Mouse (Mus musculus): ENCODE results near the gene Klhdc10.

Klhdc10 gene

DNA sequence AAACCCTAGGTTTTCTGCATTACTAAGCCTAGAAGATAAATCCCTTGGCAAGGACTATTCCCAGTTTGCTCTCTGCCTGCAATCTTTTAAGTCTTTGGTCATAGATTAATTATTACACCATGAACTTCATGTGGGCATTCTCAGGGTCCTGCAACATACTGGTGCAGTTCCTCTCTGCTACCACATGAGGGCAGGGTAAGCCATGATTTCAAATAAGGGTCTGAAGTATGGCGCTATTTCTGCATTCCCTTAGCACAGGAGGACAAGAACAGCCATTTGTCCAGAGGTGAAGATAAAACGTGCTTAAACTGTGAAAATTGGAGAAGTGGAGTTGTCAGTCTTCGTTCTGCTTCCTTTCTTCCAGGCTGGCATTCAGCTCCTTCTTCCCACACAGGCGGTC, 1.8 kb downstream of the Klhdc10 start:
- DNase-seq = peak; percentile 79

DNA sequence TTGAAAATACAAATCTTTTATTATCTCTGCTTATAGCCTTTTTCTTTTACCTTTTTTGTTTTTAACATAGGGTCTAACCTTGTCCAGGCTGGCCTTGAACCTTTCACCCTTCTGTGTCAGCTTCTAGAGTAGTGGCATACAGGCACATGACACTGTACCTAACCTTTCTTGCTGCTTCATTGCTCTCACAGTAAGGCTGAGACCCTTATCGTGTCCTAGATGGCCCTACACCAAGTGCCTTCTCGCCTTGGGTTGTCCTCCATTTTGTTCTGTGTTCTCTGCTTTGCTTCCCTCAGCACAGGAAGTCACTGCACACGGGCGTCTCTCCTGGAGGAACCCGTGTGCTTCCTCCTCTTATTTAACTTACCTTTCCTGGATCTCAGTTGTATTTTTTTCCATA, 3.0 kb downstream of the Klhdc10 start:
- no peak for DNase-seq

DNA sequence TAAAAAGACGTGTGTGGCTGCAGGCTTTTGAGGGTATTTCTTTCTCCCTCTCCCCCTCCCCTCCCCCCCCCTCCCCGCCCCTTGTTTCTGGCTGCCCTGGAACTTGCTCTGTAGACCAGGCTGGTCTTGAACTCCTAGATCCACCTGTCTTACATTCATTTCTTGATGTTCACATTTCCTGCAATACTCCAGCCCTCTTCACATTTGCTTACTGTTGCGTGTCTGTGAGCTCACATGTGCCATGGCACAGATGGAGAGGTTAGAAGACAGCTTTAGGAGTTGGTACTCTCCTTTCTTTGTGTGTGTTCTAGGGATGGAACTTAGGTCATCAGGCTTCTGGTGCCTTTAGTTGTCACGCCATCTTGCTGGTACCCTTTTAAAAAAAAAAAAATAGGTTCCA, 6.6 kb downstream of the Klhdc10 start:
- no peak for DNase-seq

DNA sequence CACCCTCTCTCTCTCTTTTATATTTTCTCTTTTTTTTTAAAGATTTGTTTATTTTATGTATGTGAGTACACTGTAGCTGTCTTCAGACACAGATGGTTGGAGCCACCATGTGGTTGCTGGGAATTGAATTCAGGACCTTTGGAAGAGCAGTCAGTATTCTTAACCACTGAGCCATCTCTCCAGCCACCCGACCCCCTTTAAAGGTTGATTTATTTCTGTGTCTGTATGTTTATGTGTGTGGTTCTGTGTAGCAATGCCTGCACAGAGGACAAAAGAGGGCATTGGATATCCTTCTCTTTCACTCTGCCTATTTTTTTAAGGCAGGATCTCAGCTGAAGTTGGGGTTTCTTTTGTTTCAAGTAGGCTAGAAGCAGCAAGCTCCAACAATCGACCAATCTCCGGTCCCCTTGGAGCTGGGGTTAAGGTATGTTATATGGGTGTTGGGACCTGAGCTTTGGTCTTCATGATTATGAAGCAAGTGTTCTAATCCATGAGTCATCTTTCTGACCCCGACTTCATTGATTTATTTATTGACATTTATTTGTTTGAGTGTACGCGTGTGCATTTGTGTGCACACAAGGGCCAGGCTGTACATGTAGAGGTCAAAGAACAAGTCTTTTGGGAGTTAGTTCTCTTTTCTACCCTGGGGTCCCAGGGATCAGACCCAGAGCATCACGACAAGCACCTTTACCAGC, 7.9 kb downstream of the Klhdc10 start:
- DNase-seq = no peak

DNA sequence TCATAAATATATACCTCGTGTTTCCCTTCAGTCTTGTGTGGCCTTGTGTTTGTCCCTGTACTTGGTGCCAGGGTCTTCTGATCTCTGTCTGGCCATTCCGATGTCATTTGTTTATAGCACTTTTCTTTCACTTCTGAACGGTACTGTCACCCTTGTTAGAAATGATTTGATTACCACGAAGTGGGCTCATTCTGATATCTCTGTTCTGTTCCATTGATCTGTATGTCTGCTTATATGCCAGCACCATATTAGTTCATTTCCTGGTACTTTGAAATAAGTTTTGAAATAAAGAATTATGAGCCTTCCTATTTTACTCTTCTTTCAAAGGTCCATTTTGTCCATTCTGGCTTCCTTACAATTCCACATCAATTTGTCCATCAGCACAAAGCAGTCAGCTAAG, 9.6 kb downstream of the Klhdc10 start:
- no peak for DNase-seq

DNA sequence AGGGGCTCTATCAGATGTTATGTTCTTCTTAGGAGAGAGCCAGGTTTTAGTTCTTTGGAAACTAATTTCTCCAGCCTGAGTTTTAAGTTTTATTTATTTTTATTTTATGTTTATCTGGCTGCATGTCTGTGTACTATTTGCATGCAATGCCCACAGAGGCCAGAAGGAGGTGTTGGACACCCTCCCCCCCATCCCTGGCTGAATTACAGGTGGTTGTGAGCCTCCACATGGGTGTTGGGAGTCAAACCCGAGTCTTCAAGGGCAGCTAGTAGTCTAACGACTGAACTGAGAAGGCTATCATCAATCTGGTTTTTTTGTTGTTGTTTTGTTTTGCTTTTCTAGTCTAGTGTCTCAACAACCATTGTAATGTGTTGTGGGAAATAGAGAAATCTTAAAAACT, 14.5 kb downstream of the Klhdc10 start:
- DNase-seq = no peak

DNA sequence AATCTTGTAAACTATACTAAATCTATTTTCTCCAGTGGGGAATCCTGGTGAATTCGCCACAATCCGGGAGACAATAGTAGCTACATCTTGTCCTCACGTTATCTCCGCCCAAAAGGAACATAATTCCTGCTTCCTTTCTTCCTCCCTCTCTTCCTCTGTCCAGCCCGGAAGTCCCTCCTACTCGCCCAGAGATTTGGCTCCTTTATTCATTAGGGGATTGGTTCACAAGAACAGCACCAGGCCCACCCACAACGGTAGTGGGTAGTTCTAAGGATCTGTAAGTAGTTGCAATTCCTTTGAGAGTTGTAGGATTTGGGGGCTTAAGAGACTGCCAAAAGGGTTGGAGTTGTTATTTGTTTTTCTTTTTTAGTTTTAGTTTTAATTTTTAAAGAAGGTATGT, 15.1 kb downstream of the Klhdc10 start:
- DNase-seq = no peak

DNA sequence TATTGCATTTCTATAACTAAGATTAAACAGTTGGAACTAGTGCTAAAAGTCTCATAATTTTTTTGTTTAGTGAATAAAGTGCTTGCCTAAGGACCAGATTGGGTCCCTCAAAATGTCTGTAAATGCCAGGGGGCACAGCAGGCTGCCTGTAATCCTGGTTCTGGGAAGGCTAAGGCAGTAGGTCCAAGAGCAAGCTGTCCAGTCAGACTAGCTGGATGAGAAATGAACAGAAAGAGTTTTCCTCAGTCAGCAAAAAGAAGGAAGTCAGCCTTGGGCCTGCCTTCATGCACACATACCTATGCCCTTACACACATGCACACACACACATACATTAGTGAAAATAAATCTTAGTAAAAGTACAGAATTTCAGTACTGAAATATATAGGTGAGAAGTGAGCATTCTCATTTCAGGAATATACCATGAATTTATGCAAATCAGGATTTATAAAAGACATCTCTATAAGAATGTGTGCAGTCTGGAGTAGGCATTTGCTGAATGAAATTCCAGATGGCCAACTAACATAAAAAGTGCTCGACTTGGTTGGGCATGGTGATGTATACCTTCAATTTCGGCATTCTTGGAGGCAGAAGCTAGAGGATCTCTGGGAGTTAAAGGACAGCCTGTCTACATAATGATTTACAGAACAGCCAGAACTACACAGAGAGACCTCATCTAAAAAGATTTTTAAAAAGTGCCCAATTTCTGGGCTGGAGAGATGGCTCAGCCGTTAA, 31.0 kb downstream of the Klhdc10 start:
- DNase-seq = no peak

DNA sequence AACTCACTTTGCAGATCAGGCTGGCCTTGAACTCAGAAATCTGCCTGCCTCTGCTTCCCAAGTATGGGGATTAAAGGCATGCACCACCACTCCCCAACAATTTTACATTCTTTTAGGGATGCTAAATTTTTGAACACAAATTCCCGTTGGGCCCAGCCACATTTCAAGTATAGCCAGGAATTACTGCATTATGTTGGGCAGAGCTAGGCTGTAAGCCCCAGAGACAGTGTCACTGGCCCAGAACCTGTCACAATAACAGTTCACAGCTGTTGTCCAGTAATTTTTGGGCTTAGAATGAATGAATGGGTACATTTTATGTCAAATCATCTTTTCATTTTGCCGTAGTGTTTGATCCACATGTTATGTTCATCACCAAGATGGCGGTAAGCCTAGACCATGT, 34.8 kb downstream of the Klhdc10 start:
- no peak for DNase-seq

DNA sequence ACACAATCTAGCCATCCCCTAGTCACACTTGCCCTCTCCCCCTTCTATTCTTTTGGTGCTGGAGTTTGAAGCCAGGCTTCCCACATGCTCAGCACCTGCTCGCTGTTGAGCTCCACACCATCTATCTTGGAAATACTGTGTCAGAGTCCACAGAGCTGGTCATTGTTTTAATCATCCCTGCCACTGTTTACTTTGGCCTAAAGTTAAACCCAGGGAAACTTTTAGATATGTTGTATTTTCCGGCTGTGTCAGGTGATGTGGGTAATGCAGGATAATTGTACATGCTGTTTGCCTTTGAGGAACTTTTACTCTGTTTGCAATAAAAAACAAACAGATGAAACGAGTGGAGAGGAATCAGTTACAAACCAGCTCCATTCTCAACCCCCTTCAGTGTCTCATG, 35.4 kb downstream of the Klhdc10 start:
- DNase-seq = no peak

DNA sequence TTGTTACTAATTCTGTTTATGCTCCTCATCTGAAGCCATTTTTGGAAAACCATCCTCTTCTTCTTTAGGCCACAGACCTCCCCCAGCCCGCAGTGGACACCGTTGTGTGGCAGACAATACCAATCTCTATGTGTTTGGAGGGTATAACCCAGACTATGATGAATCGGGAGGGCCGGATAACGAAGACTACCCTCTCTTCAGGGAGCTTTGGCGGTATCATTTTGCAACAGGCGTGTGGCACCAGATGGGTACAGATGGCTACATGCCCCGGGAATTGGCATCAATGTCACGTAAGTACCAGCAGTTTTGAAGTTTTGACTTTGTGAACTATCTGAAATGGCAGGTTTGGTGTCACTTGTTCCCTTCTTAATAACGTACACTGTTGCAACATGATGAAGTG, 37.9 kb downstream of the Klhdc10 start:
- no peak for DNase-seq

DNA sequence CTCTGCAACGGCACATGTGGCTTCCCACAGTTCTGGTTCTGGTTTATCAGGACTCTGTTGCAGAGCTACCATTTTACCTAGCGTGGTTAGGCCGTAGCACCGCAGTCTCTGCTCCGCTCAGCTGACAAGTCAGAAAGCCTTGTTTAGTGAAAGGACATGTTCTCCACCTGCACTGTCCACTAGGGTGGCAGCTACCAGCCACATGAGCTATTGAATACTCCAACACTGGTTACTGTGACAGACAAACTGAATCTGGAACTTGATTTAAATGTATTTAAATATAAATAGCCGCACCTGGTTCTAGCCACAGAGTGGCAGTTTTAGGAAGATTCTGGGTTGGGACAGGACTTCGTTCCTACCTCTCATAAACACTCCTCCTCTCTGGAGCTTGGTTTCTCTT, 55.3 kb downstream of the Klhdc10 start:
- DNase-seq = no peak

DNA sequence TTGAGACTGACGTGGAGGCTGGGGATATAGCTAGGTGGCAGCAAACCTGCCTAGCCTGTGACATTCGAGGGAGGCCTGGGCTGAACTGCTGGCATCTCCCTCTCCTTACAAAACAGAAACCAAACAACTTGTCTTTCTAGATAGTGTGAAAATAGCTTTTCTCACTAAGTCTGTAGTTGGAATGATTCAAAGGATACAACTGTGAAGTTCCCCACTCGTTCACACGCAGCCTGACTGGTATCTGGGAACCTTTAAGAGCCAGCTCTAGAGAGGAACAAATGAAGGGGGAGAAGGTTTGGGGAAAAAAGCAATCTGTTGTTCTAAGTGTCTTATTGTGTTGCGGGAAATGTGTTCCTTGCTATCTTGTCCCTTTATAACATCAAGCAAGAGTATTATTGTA, 57.0 kb downstream of the Klhdc10 start:
- no peak for DNase-seq

DNA sequence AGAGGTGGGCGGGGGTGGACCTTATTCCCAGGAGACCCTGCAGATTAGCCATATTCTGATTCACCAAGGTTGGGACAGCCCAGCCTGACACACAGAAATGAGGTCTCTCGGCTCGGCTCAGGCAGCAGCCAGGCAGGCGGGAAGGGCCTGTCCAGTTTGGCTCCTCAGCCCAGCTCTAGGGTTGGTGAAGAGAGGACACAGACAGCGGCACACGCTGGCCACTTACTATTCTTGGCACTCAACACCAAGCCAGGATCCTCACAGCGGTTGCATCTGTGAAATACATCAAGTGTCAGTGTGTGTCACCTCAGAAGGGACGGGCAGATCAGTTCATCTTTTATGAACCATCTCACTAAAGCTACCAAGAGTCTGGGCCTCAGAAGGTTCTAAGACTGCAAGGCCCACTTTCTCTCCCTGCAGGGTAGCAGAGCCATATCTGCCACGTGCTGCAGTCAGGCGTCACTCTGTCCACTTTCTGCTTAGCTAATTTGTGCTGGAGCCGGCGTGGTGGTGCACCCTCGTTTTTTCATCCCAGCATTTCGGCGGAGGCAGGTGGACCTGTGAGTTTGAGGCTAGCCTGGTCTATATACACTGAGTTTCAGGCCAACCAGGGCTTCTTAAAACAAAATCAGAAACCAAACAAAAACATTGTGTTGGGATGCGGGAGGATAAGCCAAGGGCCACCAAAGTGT, 57.5 kb downstream of the Klhdc10 start:
- no peak for DNase-seq

DNA sequence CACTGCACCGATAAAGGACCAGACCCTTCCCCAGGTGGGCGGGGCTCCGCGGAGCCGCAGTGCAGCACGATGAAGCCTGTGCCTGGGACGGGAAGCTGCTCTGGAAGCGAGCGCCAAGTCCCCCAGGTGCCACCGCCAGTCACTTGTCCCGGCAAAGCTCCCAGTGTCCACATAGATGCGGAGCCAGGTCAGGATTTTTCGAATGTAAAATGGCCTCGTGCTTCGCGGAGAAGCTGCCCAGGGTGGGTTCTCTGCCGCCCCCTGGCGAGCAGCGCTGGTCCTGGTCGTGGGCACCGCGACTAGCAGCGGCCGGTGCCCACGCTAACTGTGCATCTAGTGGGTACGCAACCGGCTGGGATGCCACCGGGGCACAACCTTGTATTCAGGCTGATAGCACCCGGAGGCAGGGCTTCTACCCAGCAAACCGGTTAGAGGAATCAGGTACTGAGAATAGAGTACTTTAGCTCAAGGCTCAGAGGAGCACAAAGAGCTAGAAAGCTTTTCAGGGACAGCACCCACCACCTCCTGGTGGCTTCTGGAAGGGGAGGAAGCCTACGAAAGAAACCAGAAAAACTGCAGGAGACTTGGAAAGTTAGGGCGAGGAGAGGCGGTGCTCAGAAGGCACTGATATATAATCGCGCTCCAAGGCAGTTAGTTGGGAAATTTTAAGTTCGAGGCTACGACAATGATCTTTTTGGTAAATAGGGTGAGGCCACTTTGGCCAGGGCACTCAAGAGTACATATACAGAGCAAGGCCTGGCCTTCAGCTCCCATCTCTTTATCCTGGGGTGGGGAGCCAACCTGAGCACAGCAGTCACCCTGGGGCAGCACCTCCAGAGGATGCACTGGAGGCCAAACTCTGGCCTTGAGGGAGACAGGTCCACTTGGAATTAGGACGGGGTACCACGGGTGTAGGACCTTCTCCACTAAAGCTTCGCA, 58.4 kb downstream of the Klhdc10 start:
- DNase-seq = peak; percentile 87

DNA sequence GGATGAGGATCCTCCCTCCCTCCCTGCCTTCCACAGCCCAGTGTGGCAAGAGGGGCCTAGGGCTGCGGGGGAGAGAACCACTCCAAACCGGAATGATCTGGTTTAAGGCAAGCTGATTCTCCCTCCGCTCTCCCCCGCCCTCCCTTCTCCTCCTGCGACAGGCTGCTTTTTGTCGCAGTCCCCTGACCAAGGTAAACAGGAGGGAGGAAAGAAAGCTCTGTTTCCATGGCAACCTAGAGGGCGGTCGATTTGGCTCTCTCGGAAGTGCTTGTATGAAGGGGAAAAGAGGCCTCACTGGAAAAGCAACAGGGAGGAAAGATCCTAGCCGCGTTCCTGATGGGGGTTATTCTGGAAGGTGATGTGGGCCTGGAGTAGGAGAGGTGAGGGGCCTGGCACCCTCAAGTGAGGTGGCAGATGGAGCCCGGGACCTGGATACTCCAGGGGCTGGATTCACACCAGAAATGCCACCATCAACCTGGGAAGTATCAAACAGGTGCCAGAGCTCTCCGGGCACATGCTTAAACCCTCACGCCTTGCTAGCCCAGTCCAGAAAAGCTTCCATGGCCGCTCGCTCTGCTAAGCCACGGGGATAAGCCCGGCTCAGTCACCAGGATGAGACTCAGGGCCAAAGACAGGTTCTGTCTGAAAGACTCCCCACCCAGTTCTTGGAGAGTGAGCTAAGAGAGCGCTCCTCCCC, 59.2 kb downstream of the Klhdc10 start:
- DNase-seq = peak; percentile 68

DNA sequence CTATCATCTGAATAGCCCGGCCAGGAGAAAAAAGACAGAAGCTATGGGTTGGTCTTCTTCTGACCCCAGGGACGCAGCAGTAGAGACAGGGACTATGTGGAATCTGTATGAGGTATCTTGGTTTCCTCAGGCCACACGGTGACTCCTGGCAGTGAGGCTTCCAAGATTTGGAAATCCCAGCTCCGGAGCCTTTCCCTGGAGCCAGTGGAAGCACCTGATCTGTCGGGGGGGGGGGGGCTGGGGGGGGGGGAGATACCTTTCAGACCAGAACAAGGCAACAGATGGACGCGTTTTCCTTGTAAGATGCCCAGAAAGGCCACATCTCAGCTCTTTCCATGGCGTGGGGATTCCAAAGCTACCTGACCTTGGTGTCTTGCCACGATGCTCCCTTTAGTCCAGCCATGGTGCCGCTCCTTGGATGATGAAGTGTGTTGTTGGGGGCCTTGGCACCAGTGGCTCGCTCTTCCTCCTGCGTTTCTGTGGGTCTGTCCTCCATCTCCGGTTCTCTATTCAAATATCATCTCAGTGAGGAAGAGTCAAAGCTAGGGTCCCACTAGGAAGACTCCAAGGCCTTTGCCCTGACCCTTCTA, 60.2 kb downstream of the Klhdc10 start:
- no peak for DNase-seq

DNA sequence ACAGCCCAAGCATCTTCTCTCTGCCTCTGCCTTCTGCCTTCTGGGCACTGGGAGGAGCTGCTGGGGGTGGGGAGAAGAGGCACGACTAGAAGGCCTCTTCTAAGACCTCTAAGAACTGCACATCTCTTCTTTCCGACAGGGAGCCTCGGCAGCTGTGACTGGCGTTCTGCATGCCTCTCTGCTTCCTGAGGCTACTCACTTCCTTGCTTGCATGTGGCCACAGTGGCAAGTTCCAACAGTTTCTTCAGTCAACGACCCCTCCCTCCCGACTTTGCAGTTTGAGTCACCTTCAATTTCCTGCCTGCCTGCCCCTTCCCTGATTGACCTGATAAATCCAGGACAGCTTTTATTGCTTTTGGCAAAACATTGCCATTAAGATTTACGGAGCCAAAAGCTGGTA, 61.2 kb downstream of the Klhdc10 start:
- no peak for DNase-seq

DNA sequence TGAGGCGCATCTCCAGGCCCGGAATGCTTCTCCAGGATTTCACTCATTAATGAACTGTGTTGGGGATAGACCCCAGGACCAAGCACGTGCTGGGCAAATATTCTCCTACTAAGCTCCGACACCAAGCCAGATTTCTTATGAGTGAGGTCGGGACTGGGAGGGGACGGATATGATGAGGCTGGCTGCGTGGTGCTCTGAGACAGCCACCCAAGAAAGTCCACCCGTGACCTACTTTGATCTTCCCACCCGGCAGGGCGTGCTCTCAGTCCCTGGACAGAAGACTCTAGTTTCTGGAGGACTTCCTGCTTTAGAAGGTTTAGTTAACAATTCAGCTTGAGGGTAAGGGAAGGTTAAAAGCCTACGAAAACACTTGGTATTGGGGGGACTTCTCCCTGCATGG, 63.9 kb downstream of the Klhdc10 start:
- DNase-seq = no peak

DNA sequence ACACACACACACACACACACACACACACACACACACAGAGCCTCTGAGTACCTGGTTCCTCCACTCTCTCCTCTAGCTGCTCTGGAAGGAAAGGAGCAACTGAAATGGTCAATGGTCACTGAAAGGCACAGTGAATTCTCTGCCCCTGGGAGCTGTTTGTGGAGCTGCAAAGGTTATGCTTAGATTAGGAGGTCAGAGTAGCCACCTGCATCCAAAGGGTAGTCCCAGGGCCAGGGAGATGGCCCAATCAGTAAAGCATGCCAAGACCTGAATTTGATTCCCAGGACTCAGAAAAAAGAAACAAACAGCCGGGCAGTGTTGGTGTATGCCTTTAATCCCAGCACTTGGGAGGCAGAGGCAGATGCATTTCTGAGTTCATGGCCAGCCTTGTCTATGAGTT, 66.4 kb downstream of the Klhdc10 start:
- no peak for DNase-seq

DNA sequence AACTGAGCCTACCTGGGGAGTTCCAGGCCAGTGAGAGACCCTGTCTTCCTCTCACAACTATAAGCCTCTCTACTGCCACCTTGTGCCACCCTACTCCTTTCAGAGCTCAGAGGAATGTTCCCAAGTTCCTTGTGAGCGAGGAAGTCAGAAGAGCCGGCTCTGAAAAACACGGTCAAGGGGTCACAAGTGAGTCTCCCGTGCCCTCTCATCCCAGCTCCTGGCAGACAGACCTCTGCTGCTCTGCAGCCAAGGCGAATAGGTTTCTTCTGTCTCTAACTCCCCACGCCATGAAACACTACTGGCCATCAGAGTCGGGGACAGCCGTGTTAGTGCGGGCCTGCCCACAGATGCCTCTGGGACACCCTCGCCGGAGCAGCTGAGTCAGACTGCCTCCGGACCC, 67.0 kb downstream of the Klhdc10 start:
- DNase-seq = peak; percentile 75

DNA sequence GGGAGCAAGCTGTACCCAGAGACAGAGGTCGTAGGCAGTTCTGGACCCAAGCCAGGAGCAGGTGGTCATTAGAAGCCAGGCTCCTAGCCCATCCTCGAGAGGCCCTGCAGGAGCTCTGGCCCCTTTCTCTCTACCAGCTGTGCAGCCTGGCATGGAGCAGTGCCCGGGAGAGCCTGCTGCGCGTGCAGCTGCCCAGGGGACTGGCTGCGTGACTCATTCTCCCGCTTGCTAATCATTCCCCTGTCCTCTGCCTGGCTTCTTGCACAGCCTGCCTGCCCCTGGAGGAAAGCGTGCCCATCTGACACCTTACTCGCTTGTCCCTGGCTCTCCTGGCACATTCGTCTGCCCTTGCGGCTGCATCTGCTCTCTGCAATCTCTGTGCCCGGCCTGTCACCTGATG, 67.7 kb downstream of the Klhdc10 start:
- DNase-seq = no peak

All from lung, postnatal 10 days (tissue).